Mouse (Mus musculus) hindbrain, embryonic 10.5 days (tissue): Measurements from ENCODE around the gene Actb. TPM values are rescaled to one million over a fixed set of nuclear protein-coding genes. Genes with fewer than 3 reads are reported as not detected.

Experiments
- DNase-seq: peaks from one replicate; pipeline ENCODE4 v3.0.0-alpha.2; 2017; ENCODE audit warnings: low spot score
- H3K27ac ChIP-seq: fragments of 300-500 bp; sonication (generic); 2 replicates; pipeline ENCODE4 v1.5.1; 2016; ENCODE audit warnings: mild to moderate bottlenecking, moderate library complexity
- H3K27me3 ChIP-seq: fragments of 300-500 bp; sonication (generic); 2 replicates; pipeline ENCODE4 v1.6.1; 2016; ENCODE audit warnings: mild to moderate bottlenecking; ENCODE audit not compliant: poor library complexity, insufficient read depth, severe bottlenecking
- H3K36me3 ChIP-seq: fragments of 300-500 bp; sonication (generic); 2 replicates; pipeline ENCODE4 v1.6.1; 2016; ENCODE audit warnings: mild to moderate bottlenecking, moderate library complexity
- H3K4me1 ChIP-seq: fragments of 300-500 bp; sonication (generic); replicated peaks from 2 replicates; pipeline ENCODE4 v1.6.1; 2016; ENCODE audit warnings: mild to moderate bottlenecking
- H3K4me3 ChIP-seq: fragments of 300-500 bp; sonication (generic); 2 replicates; pipeline ENCODE4 v1.5.1; 2016; ENCODE audit warnings: mild to moderate bottlenecking, moderate library complexity
- H3K9me3 ChIP-seq: fragments of 300-500 bp; sonication (generic); 2 replicates; pipeline ENCODE4 v1.6.1; 2016; ENCODE audit warnings: mild to moderate bottlenecking, moderate library complexity
- WGBS: fragments of 180-500 bp; shearing (Covaris S2); methylation state at CpG from one replicate; pipeline ENCODE4 v1.1.7; 2016; 5-methylcytosine and 5-hydroxymethylcytosine counted together
- polyA plus RNA-seq: library from polyadenylated mRNA; unstranded; fragments of >200 nt; fragmentation: Nextera tagmentation; extraction: Ambion mirVana; gene quantifications from 2 replicates; pipeline ENCODE4 v1.2.1, GENCODE M21; 2016

The Actb gene
- polyA plus RNA-seq, 1 experiment from 2014 or later = 15,462 TPM

GRCm38 (mm10) chr5:142877337-142878280, 28.9 kb downstream of the Actb start:
- H3K27ac ChIP-seq = peak overlapping the region; percentile 64; the same call in 1 of the 2 replicates
- peaks cover 76% of the 10 kb centered on the region for H3K36me3 ChIP-seq
- peaks cover 35% of the 10 kb centered on the region for H3K4me1 ChIP-seq
- WGBS = 34% methylated on average over 11 of the region's 11 CpGs
- H3K27me3 ChIP-seq = no peaks in the 10 kb centered on the region
- H3K4me3 ChIP-seq = no peak overlapping the region
- no peaks in the 10 kb centered on the region for H3K9me3 ChIP-seq
- peak; percentile 85 for DNase-seq

- DNase-seq = no peak
- Histone ChIP-seq H3K27ac (peak overlapping the region; percentile 64; the same call in 1 of the 2 replicates), H3K36me3 (peaks cover 76% of the 10 kb centered on the region), H3K27me3 (no peaks in the 10 kb centered on the region), H3K9me3 (no peaks in the 10 kb centered on the region), H3K4me1 (peaks cover 33% of the 10 kb centered on the region), H3K4me3 (no peak overlapping the region)
- WGBS = 93% methylated on average over 5 of the region's 5 CpGs
Measured at GRCm38 (mm10) chr5:142876896-142877295, 29.7 kb downstream of the Actb start.

- no peak for DNase-seq
- H3K4me1 ChIP-seq = peaks cover 24% of the 10 kb centered on the region
- WGBS = 92% methylated on average over 10 of the region's 10 CpGs
- no peaks in the 10 kb centered on the region for H3K9me3 ChIP-seq
- H3K27me3 ChIP-seq = no peaks in the 10 kb centered on the region
- peaks cover 86% of the 10 kb centered on the region for H3K36me3 ChIP-seq
- H3K4me3 ChIP-seq = no peak overlapping the region
- H3K27ac ChIP-seq = peak overlapping the region; percentile 31; the same call in 1 of the 2 replicates
Measured at GRCm38 (mm10) chr5:142875513-142875905, 31.0 kb downstream of the Actb start.

DNA sequence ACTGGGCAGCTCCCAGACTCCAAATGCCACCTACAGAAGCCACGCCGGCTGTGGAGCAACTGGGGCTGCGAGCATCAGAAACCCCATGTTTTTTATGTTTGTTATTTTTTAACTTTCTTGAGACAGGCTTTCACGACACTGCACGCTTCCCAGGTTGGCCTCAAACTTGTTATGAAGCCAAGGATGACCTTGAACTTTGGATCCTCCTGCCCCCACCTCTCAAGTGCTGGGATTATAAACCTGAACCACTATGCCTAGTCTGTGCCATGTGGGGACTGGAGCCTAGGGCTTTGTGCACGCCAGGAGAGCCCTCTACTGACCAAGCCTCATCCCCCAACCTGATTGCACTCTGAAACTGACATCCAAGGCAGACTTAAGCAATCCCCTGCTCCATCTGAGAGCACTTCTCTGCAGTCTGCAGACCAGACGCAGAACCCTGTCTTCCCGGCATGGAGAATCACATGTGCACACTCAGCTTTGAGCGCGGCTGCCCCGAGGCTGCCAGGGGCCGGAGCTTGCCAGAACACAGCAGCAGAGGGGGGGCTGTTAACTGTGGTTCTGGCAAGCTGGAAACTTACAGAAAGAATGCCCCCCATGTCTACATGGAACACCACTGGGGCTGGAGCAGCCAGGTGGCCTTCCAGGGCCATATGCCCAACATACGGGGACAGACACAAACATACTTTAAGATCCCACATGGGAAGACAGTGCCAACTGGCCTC, 31.6 kb downstream of the Actb start:
- 93% methylated on average over 13 of the region's 13 CpGs for WGBS
- no peaks in the 10 kb centered on the region for H3K27me3 ChIP-seq
- H3K27ac ChIP-seq = no peak overlapping the region
- peaks cover 89% of the 10 kb centered on the region for H3K36me3 ChIP-seq
- H3K4me3 ChIP-seq = no peak overlapping the region
- peaks cover 19% of the 10 kb centered on the region for H3K4me1 ChIP-seq
- DNase-seq = no peak
- no peaks in the 10 kb centered on the region for H3K9me3 ChIP-seq

- Histone ChIP-seq H3K4me3 (no peak overlapping the region), H3K9me3 (no peaks in the 10 kb centered on the region), H3K27me3 (no peaks in the 10 kb centered on the region), H3K4me1 (peaks cover 13% of the 10 kb centered on the region), H3K27ac (no peak overlapping the region), H3K36me3 (peaks cover 96% of the 10 kb centered on the region)
- WGBS = 95% methylated on average over 7 of the region's 7 CpGs
- DNase-seq = no peak
Measured at GRCm38 (mm10) chr5:142873718-142874117, 32.8 kb downstream of the Actb start.

- Histone ChIP-seq H3K4me3 (no peak overlapping the region), H3K36me3 (peaks cover 94% of the 10 kb centered on the region), H3K4me1 (0 out of 2 replicates have a peak, but pooled peaks cover 7% of the 10 kb centered on the region), H3K9me3 (no peaks in the 10 kb centered on the region), H3K27me3 (no peaks in the 10 kb centered on the region), H3K27ac (peak overlapping the region; percentile 45; the same call in 1 of the 2 replicates)
- no peak for DNase-seq
- 79% methylated on average over 12 of the region's 12 CpGs for WGBS
Measured at GRCm38 (mm10) chr5:142871765-142872164, 34.8 kb downstream of the Actb start.

DNA sequence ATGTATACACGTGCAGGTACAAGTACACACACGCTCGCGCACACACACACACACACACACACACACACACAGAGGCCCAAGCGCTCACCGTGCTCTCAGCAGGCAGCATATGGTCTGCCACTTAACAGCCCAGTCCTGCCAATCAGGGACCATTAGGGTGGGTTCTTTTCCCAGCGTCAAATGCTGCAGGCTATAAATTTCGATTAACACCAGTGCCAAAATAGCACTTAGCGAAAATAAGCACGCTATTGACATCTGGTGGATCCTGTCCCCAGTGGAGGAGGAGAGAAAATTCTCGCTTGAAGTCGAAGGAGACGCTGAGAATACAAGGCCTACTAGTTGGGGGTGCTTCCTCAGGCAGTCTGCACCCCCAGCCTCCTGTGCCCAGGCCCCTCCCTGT, 37.1 kb downstream of the Actb start:
- peak; percentile 23 for DNase-seq
- H3K36me3 ChIP-seq = peaks cover 86% of the 10 kb centered on the region
- H3K9me3 ChIP-seq = no peaks in the 10 kb centered on the region
- H3K27ac ChIP-seq = 0 out of 2 replicates have a peak overlapping the region, but pooled peaks have one; percentile 6
- no peak overlapping the region for H3K4me3 ChIP-seq
- 86% methylated on average over 13 of the region's 13 CpGs for whole genome bisulfite sequencing
- H3K27me3 ChIP-seq = no peaks in the 10 kb centered on the region
- H3K4me1 ChIP-seq = 0 out of 2 replicates have a peak, but pooled peaks cover 7% of the 10 kb centered on the region

- H3K27ac ChIP-seq = no peak overlapping the region
- DNase-seq = no peak
- H3K4me1 ChIP-seq = peaks cover 7% of the 10 kb centered on the region; the same call in 1 of the 2 replicates
- no peaks in the 10 kb centered on the region for H3K27me3 ChIP-seq
- WGBS = 58% methylated on average over 16 of the region's 16 CpGs
- H3K9me3 ChIP-seq = peaks cover 6% of the 10 kb centered on the region
- no peak overlapping the region for H3K4me3 ChIP-seq
- H3K36me3 ChIP-seq = 0 out of 2 replicates have a peak, but pooled peaks cover 4% of the 10 kb centered on the region
Measured at GRCm38 (mm10) chr5:142857763-142858229, 48.8 kb downstream of the Actb start.

- H3K4me1 ChIP-seq = peaks cover 12% of the 10 kb centered on the region; the same call in 1 of the 2 replicates
Measured at GRCm38 (mm10) chr5:142856408-142856807, 50.1 kb downstream of the Actb start.

GRCm38 (mm10) chr5:142854877-142855276, 51.7 kb downstream of the Actb start:
- peaks cover 13% of the 10 kb centered on the region; the same call in 1 of the 2 replicates for H3K4me1 ChIP-seq
- H3K27ac ChIP-seq = no peak overlapping the region
- DNase-seq = peak; percentile 55
- H3K27me3 ChIP-seq = no peaks in the 10 kb centered on the region
- 0 out of 2 replicates have a peak, but pooled peaks cover 4% of the 10 kb centered on the region for H3K36me3 ChIP-seq
- H3K9me3 ChIP-seq = peaks cover 6% of the 10 kb centered on the region
- WGBS = 79% methylated on average over 10 of the region's 10 CpGs
- H3K4me3 ChIP-seq = no peak overlapping the region

More at GRCm38 (mm10) chr5:142856408-142856807, 50.1 kb downstream of the Actb start:
- Histone ChIP-seq H3K4me3 (no peak overlapping the region), H3K27ac (no peak overlapping the region), H3K9me3 (peaks cover 6% of the 10 kb centered on the region), H3K27me3 (no peaks in the 10 kb centered on the region), H3K36me3 (0 out of 2 replicates have a peak, but pooled peaks cover 4% of the 10 kb centered on the region)
- 75% methylated on average over 4 of the region's 4 CpGs for WGBS
- DNase-seq = no peak

DNA sequence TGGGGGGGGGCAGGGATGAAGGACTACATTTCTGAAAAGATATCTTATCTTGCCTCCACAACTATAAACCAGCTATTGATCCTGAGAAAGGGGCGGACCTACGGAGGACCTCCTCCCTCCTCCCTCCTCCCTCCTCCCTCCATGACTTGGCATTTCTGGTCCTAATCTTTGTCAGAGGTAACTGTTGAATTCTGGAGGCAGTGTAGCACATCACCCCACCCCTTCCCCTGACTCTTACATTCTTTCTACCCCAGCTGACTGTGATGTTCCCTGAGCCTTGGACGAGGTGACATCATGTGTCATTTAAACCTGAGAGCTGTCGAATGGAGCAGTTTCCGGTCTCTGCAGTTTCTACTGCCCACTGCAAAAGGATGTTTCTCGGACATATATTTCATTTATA, 53.0 kb downstream of the Actb start:
- Histone ChIP-seq H3K4me1 (peaks cover 13% of the 10 kb centered on the region; the same call in 1 of the 2 replicates), H3K9me3 (peaks cover 6% of the 10 kb centered on the region), H3K36me3 (0 out of 2 replicates have a peak, but pooled peaks cover 4% of the 10 kb centered on the region), H3K27me3 (no peaks in the 10 kb centered on the region), H3K4me3 (no peak overlapping the region), H3K27ac (no peak overlapping the region)
- 86% methylated on average over 6 of the region's 6 CpGs for WGBS
- DNase-seq = no peak
